Mouse (Mus musculus): ENCODE measurements around the gene Itgam.

- no peak for TF ChIP-seq POLR2A (IDR thresholded peaks at IDR 0.05; ENCODE audit: borderline replicate concordance, control insufficient read depth, low read depth, low read length)
- TF ChIP-seq CTCF (IDR thresholded peaks at IDR 0.05; ENCODE audit: control insufficient read depth, insufficient read depth, low read length): no peak
These were observed 28.8 kb upstream of the Itgam start for GRCm38 (mm10) chr7:128033616-128034015.
